In the genomic region with DNA sequence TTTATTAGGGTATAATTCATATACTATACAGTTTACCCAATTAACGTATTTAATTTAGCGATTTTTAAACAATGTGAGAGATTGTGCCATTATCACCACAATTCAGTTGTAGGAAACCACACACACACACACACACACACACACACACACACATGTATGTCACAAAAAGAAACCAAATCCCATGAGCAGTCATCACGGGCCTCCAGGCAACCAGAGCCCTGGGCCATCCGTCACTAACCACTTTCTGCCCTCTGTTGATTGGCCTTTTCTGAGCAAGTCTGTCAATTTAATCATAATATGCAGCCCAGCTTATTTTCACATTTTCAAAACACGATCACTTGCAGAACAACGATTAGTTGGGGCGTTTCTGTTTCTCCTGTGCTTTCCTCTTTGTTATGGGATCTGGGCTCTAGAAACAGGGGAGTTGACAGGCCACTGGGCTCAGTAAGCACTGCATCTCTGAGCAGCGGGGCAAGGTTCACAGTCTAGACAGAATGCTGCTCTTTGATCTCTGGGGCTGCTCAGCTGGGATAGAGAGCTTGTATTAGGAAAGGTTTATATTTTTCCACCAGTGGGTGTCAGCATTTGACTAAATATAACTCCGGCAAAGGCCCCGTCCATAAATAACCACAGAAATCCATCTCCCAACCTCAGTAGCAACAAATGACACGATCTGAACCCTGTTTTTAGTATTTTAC, we compare ENCODE assay signal across 9 mouse cellular contexts. TPM values are rescaled to one million over a fixed set of nuclear protein-coding genes. Genes with fewer than 3 reads are reported as not detected.
DNase-seq lines count a peak whose midpoint lies in the region; ATAC-seq lines count a peak whose summit lies in the region.
"Had no signal": no experiment of that assay in that cellular context is flagged by ENCODE, and none has a peak within 500 bp of the region (broad histone marks: within the 10 kb centered on the region; RNA-seq: fewer than 3 reads in every experiment).

No protein-coding gene starts in this region.

- no peaks in the 10 kb centered on the region for H3K4me1 ChIP-seq in embryonic facial prominence, embryonic 13.5 days
- no peaks in the 10 kb centered on the region; the same call in 1 of the 2 replicates for H3K4me1 ChIP-seq in liver, embryonic 11.5 days (replicated peaks; ENCODE audit: control insufficient read depth, insufficient read depth, low read length)
- no peaks in the 10 kb centered on the region; the same call in 1 of the 2 replicates for H3K4me1 ChIP-seq in neural tube, embryonic 12.5 days

- H3K9me3 ChIP-seq in embryonic facial prominence, embryonic 13.5 days: no peaks in the 10 kb centered on the region
- H3K9me3 ChIP-seq in liver, embryonic 11.5 days (ENCODE audit: control insufficient read depth, low read length): no peaks in the 10 kb centered on the region
- no peaks in the 10 kb centered on the region for H3K9me3 ChIP-seq in neural tube, embryonic 12.5 days
- H3K9me3 ChIP-seq: heart, embryonic 13.5 days had no signal

- no peaks in the 10 kb centered on the region for H3K27me3 ChIP-seq in embryonic facial prominence, embryonic 13.5 days
- H3K27me3 ChIP-seq in liver, embryonic 11.5 days (replicated peaks; ENCODE audit: control insufficient read depth, insufficient read depth, low read length): no peaks in the 10 kb centered on the region
- no peaks in the 10 kb centered on the region for H3K27me3 ChIP-seq in neural tube, embryonic 12.5 days (replicated peaks)
- H3K27me3 ChIP-seq: heart, embryonic 13.5 days had no signal

- no peak overlapping the region for H3K9ac ChIP-seq in embryonic facial prominence, embryonic 13.5 days
- no peak overlapping the region for H3K9ac ChIP-seq in liver, embryonic 11.5 days (ENCODE audit: low read depth, low read length)
- H3K9ac ChIP-seq in neural tube, embryonic 12.5 days: no peak overlapping the region
- H3K9ac ChIP-seq: heart, embryonic 13.5 days had no signal

- 38% methylated on average over 11 of the region's 11 CpGs for WGBS in embryonic facial prominence, embryonic 13.5 days
- WGBS in liver, embryonic 11.5 days: 54% methylated on average over 11 of the region's 11 CpGs
- WGBS in neural tube, embryonic 12.5 days: 55% methylated on average over 11 of the region's 11 CpGs

- ATAC-seq in embryonic facial prominence, embryonic 13.5 days (ENCODE audit: insufficient number of reproducible peaks, insufficient read depth, low FRiP score, low TSS enrichment, low read depth): peak; percentile 20; the same call in 1 of the 2 replicates
- ATAC-seq in liver, embryonic 11.5 days (replicated peaks; ENCODE audit: low FRiP score): peak; percentile 67; the same call in 1 of the 2 replicates
- peak; percentile 65 for ATAC-seq in neural tube, embryonic 12.5 days (ENCODE audit: low FRiP score, low read depth)

- H3K4me3 ChIP-seq in embryonic facial prominence, embryonic 13.5 days: no peak overlapping the region
- no peak overlapping the region for H3K4me3 ChIP-seq in liver, embryonic 11.5 days (ENCODE audit: low read depth, low read length)
- no peak overlapping the region for H3K4me3 ChIP-seq in neural tube, embryonic 12.5 days
- H3K4me3 ChIP-seq: heart, embryonic 13.5 days had no signal

- H3K36me3 ChIP-seq in embryonic facial prominence, embryonic 13.5 days: peaks cover 2% of the 10 kb centered on the region; the same call in 1 of the 2 replicates
- no peaks in the 10 kb centered on the region for H3K36me3 ChIP-seq in liver, embryonic 11.5 days (ENCODE audit: control insufficient read depth, insufficient read depth, low read length)
- H3K36me3 ChIP-seq in neural tube, embryonic 12.5 days: no peaks in the 10 kb centered on the region
- H3K36me3 ChIP-seq: heart, embryonic 13.5 days had no signal

- DNase-seq in adrenal gland, postnatal 10 days: peak; percentile 51
- DNase-seq in adrenal gland, adult 8-10 months: no peak
- DNase-seq in 416B (ENCODE audit: low read depth): peak; percentile 70
- peak; percentile 48 for DNase-seq in induced T-regulatory cell, adult 2 months (ENCODE audit: low read depth)
- no peak for DNase-seq in liver, embryonic 11.5 days (ENCODE audit: low spot score)
- DNase-seq in frontal cortex, postnatal 36 days (ENCODE audit: low spot score in 2 of 2): no peak

- no peak overlapping the region for H3K4me2 ChIP-seq in embryonic facial prominence, embryonic 13.5 days
- H3K4me2 ChIP-seq in liver, embryonic 11.5 days: no peak overlapping the region
- H3K4me2 ChIP-seq in neural tube, embryonic 12.5 days (replicated peaks): no peak overlapping the region
- H3K4me2 ChIP-seq: heart, embryonic 13.5 days had no signal

- H3K27ac ChIP-seq in embryonic facial prominence, embryonic 13.5 days: no peak overlapping the region
- H3K27ac ChIP-seq in liver, embryonic 11.5 days (ENCODE audit: low read depth, low read length): no peak overlapping the region
- H3K27ac ChIP-seq in neural tube, embryonic 12.5 days: no peak overlapping the region
- H3K27ac ChIP-seq: heart, embryonic 13.5 days had no signal

RNA-seq across cellular contexts. Expression of a gene that starts 21.7 kb away (rescaled TPM):
- 10 to 100 TPM; 32.3 to 32.5 TPM for total RNA-seq in adrenal gland, postnatal 10 days (2021)
- 10 to 100 TPM; 46.8 to 54.0 (median 48.8) TPM for total RNA-seq in adrenal gland, adult 8-10 months (2022)
- 11.9 and 14.1 TPM in 2 replicates for polyA plus RNA-seq in embryonic facial prominence, embryonic 13.5 days (2015; fragmentation: Nextera tagmentation; extraction: Ambion mirVana)
- 5.8 and 6.3 TPM in 2 replicates for polyA plus RNA-seq in liver, embryonic 11.5 days (2014; fragmentation: Nextera tagmentation; extraction: Ambion mirVana)
- polyA plus RNA-seq in neural tube, embryonic 12.5 days (2016; fragmentation: Nextera tagmentation; extraction: Ambion mirVana): 6.2 and 7.6 TPM in 2 replicates

Comparison
In these comparisons a context has a peak if more than half of its experiments do, and no peak if none do; other contexts are left out.
1. DNase-seq: peak in adrenal gland, postnatal 10 days (single experiment), 416B (single experiment) and induced T-regulatory cell, adult 2 months (single experiment); none in adrenal gland, adult 8-10 months (single experiment), liver, embryonic 11.5 days (single experiment) and frontal cortex, postnatal 36 days (0 of 2).
2. Peak in every context shown above with its lines, with median percentiles within 50 percentile points of each other: ATAC-seq.